Mouse (Mus musculus) limb, embryonic 10.5 days (tissue): ENCODE measurements around the gene 2410137M14Rik. TPM values are rescaled to one million over a fixed set of nuclear protein-coding genes. Genes with fewer than 3 reads are reported as not detected.
A peak's percentile ranks its signal among the peaks of the same experiment; 100 is the strongest.
"Not testable (repeated sequence)": the region's sequence is repeated elsewhere in the genome, so short reads cannot be mapped to it uniquely, and the experiment has no call there.

Source experiments
- DNase-seq: peaks from one replicate; pipeline ENCODE4 v3.0.0-alpha.2; 2017; ENCODE audit warnings: low spot score
- H3K27ac ChIP-seq: fragments of 300-500 bp; sonication (generic); 2 replicates; pipeline ENCODE4 v1.5.1; 2016; ENCODE audit warnings: mild to moderate bottlenecking
- H3K27me3 ChIP-seq: fragments of 300-500 bp; sonication (generic); 2 replicates; pipeline ENCODE4 v1.6.1; 2016; ENCODE audit warnings: low read depth, mild to moderate bottlenecking; ENCODE audit not compliant: poor library complexity, severe bottlenecking
- H3K36me3 ChIP-seq: fragments of 300-500 bp; sonication (generic); 2 replicates; pipeline ENCODE4 v1.6.1; 2016; ENCODE audit warnings: mild to moderate bottlenecking, moderate library complexity
- H3K4me1 ChIP-seq: fragments of 300-500 bp; sonication (generic); 2 replicates; pipeline ENCODE4 v1.6.1; 2016
- H3K4me3 ChIP-seq: fragments of 300-500 bp; sonication (generic); 2 replicates; pipeline ENCODE4 v1.5.1; 2016; ENCODE audit warnings: mild to moderate bottlenecking, moderate library complexity
- H3K9me3 ChIP-seq: fragments of 300-500 bp; sonication (generic); replicated peaks from 2 replicates; pipeline ENCODE4 v1.6.1; 2016; ENCODE audit warnings: mild to moderate bottlenecking
- WGBS: fragments of 180-500 bp; shearing (Covaris S2); methylation state at CpG from one replicate; pipeline ENCODE4 v1.1.7; 2016; 5-methylcytosine and 5-hydroxymethylcytosine counted together
- polyA plus RNA-seq: library from polyadenylated mRNA; unstranded; fragments of >200 nt; fragmentation: Nextera tagmentation; extraction: Ambion mirVana; gene quantifications from 2 replicates; pipeline ENCODE4 v1.2.1, GENCODE M21; 2016

The 2410137M14Rik gene
- polyA plus RNA-seq = not detected in 2 replicates

DNA sequence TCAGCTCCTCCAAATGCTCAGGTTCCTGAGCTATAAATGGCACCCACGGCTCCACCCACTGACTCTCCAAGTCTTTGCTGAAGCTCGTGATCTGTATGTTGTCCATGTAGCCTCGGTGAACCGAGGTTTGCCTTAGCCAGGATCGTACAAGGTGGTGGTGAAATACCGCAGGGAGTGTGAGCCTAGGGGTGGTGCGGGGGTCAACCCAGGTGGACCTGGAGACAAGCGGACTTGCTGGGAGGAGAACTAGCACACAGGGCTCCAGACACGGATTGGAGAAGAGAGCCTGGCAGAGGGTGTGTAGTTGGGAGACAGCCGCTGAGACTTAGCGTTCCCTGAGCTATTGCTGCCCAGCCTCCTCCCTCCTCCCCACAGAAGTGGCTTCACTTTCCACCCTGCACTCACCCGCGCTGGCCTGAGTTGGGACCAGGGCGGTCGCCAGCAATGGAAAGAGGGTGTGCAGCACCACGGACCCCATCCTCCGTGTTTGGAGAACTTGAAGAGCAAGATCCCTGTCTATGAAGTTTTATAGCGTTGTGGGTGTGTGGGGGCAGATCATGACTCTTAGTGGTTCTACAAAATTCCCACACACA is at the start of gene 2410137M14Rik:
TSS of gene 2410137M14Rik (minus strand) at position 17 of the 593 bp plus-strand sequence.
- peaks cover 21% of the 10 kb centered on the region for H3K4me1 ChIP-seq
- peak within 1 kb of the TSS; percentile 56 for H3K27ac ChIP-seq
- no peaks in the 10 kb centered on the region; the same call in 1 of the 2 replicates for H3K27me3 ChIP-seq
- DNase-seq = no peak
- H3K9me3 ChIP-seq = no peaks in the 10 kb centered on the region
- H3K4me3 ChIP-seq = peak within 1 kb of the TSS; percentile 39
- no peaks in the 10 kb centered on the region for H3K36me3 ChIP-seq
- WGBS = 13% methylated on average over 18 of the region's 18 CpGs

GRCm38 (mm10) chr17:37029162-37029561 is 48.1 kb upstream of the 2410137M14Rik start:
- H3K36me3 ChIP-seq = no peaks in the 10 kb centered on the region
- DNase-seq = no peak
- no peaks in the 10 kb centered on the region for H3K9me3 ChIP-seq
- no peaks in the 10 kb centered on the region for H3K27me3 ChIP-seq
- WGBS = 82% methylated on average over 8 of the region's 8 CpGs
- H3K4me3 ChIP-seq = peak overlapping the region; percentile 48
- H3K4me1 ChIP-seq = peaks cover 4% of the 10 kb centered on the region; the same call in 1 of the 2 replicates
- H3K27ac ChIP-seq = peak overlapping the region; percentile 92

DNA sequence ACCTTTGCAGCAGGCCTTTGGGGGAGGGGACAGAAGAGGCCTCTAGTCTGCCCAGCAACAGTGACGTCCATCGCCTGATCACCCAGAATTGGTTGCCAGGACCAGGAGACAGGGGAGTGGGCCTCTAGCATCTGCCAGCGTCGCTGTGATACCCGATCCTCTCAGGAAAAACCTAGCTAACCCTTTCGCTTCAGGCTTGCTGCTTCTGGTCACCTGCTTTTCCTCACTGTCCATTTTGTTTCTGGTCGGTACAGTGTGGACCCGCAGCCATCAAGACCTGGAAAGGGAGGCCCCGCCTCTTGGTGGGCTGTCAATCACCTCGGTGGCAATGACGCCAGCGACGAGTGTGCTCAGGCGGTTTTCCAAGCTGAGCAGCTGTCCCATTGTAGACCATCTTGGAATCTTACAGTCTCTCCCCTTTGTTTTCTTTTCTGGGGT is 47.7 kb upstream of the 2410137M14Rik start:
- Histone ChIP-seq H3K27ac (peak overlapping the region; percentile 92), H3K4me3 (peak overlapping the region; percentile 48), H3K9me3 (no peaks in the 10 kb centered on the region), H3K36me3 (no peaks in the 10 kb centered on the region), H3K4me1 (peaks cover 4% of the 10 kb centered on the region; the same call in 1 of the 2 replicates), H3K27me3 (no peaks in the 10 kb centered on the region)
- peak; percentile 95 for DNase-seq
- WGBS = 0% methylated on average over 14 of the region's 14 CpGs

- Histone ChIP-seq H3K27ac (peak overlapping the region; percentile 92), H3K27me3 (no peaks in the 10 kb centered on the region), H3K9me3 (no peaks in the 10 kb centered on the region), H3K4me3 (peak overlapping the region; percentile 48), H3K36me3 (no peaks in the 10 kb centered on the region), H3K4me1 (peaks cover 4% of the 10 kb centered on the region; the same call in 1 of the 2 replicates)
- DNase-seq = no peak
- 6% methylated on average over 10 of the region's 10 CpGs for WGBS
These were observed 47.2 kb upstream of the 2410137M14Rik start for GRCm38 (mm10) chr17:37028212-37028611.

DNA sequence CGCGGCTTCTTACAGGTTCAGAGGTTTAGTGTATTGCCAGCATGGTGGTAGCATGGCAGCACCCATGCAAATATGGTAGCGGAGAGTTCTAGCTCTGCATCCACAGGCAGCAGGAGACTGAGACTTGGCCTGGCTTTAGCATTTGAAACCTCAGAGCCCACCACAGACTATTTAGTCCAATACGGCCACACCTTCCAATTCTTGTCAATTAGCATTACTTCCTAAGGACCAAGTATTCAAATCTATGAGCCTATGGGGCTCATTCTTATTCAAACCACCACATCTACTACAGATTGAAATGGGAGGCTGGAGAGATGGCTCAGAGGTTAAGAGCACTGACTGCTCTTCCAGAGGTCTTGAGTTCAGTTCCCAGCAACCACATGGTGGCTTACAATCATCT is 46.4 kb upstream of the 2410137M14Rik start:
- Histone ChIP-seq H3K4me1 (peaks cover 4% of the 10 kb centered on the region; the same call in 1 of the 2 replicates), H3K9me3 (no peaks in the 10 kb centered on the region), H3K36me3 (no peaks in the 10 kb centered on the region), H3K4me3 (no peak overlapping the region), H3K27me3 (no peaks in the 10 kb centered on the region), H3K27ac (peak overlapping the region; percentile 92)
- no peak for DNase-seq
- WGBS = 91% methylated on average over 4 of the region's 4 CpGs

DNA sequence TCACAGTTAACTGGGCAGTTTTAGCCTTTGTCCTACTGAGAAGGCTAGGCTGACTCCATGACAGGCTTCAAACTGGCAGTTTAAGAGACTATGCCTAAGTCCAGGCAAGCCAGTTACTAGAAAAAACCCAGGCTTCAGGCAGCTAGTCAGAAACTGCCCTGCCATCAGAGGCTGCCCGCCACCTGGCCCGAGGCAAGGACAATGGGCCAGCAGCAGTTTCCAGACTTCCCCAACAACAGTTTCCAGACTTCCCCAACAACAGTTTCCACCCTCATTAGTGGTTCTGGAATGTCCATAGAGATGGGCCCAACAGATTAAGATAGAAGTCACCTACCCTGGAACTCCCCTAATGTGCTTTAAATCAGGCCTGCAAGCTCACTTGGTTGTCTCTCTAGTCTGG is 45.4 kb upstream of the 2410137M14Rik start:
- H3K36me3 ChIP-seq = no peaks in the 10 kb centered on the region
- no peak overlapping the region for H3K27ac ChIP-seq
- WGBS = 95% methylated on average over 2 of the region's 2 CpGs
- H3K9me3 ChIP-seq = no peaks in the 10 kb centered on the region
- H3K27me3 ChIP-seq = no peaks in the 10 kb centered on the region
- no peak for DNase-seq
- peaks cover 4% of the 10 kb centered on the region; the same call in 1 of the 2 replicates for H3K4me1 ChIP-seq
- no peak overlapping the region for H3K4me3 ChIP-seq

GRCm38 (mm10) chr17:37022628-37023576 is 41.9 kb upstream of the 2410137M14Rik start, which contains the start of gene Mog:
Mog (minus strand) TSS chr17:37023398.
- H3K4me3 ChIP-seq = no peak within 1 kb of the TSS
- WGBS = 71% methylated on average over 9 of the region's 9 CpGs
- no peaks in the 10 kb centered on the region for H3K4me1 ChIP-seq
- no peak within 1 kb of the TSS for H3K27ac ChIP-seq
- H3K36me3 ChIP-seq = no peaks in the 10 kb centered on the region
- no peaks in the 10 kb centered on the region for H3K9me3 ChIP-seq
- no peaks in the 10 kb centered on the region for H3K27me3 ChIP-seq
- DNase-seq = no peak

DNA sequence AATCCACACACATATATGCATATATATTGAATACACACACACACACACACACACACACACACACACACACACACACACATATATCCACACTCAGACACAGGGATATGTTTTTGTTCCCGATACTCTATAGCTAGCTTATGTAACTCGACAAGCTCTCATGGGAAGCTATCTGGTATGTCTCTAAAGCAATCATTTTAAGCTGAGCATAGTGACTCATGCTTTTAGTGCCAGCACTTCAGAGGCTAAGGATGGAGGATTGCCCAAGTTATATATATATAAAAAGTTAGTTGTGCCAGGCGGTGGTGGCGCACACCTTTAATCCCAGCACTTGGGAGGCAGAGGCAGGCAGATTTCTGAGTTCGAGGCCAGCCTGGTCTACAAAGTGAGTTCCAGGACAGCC is 38.2 kb upstream of the 2410137M14Rik start:
- not testable (repeated sequence) for H3K4me3 ChIP-seq, H3K36me3 ChIP-seq, H3K4me1 ChIP-seq, H3K9me3 ChIP-seq, H3K27ac ChIP-seq, DNase-seq, H3K27me3 ChIP-seq
- 97% methylated on average over 5 of the region's 5 CpGs for WGBS

- H3K4me3 ChIP-seq = no peak overlapping the region
- no peak for DNase-seq
- no peak overlapping the region for H3K27ac ChIP-seq
- H3K36me3 ChIP-seq = no peaks in the 10 kb centered on the region
- no peaks in the 10 kb centered on the region for H3K9me3 ChIP-seq
- WGBS = 88% methylated on average over 3 of the region's 3 CpGs
- H3K4me1 ChIP-seq = no peaks in the 10 kb centered on the region
- H3K27me3 ChIP-seq = no peaks in the 10 kb centered on the region
These were observed 37.3 kb upstream of the 2410137M14Rik start for GRCm38 (mm10) chr17:37018328-37018727.

- H3K27me3 ChIP-seq = no peaks in the 10 kb centered on the region
- no peak overlapping the region for H3K4me3 ChIP-seq
- no peaks in the 10 kb centered on the region for H3K4me1 ChIP-seq
- no peak overlapping the region for H3K27ac ChIP-seq
- H3K9me3 ChIP-seq = no peaks in the 10 kb centered on the region
- H3K36me3 ChIP-seq = peaks cover 4% of the 10 kb centered on the region
- DNase-seq = no peak
These were observed 35.3 kb upstream of the 2410137M14Rik start for GRCm38 (mm10) chr17:37016333-37016732.

GRCm38 (mm10) chr17:37012141-37012540 is 31.1 kb upstream of the 2410137M14Rik start:
- no peaks in the 10 kb centered on the region for H3K27me3 ChIP-seq
- H3K27ac ChIP-seq = no peak overlapping the region
- no peaks in the 10 kb centered on the region for H3K4me1 ChIP-seq
- H3K9me3 ChIP-seq = no peaks in the 10 kb centered on the region
- H3K4me3 ChIP-seq = no peak overlapping the region
- WGBS = 78% methylated on average over 5 of the region's 5 CpGs
- peaks cover 46% of the 10 kb centered on the region for H3K36me3 ChIP-seq
- no peak for DNase-seq

GRCm38 (mm10) chr17:37011719-37012118 is 30.7 kb upstream of the 2410137M14Rik start:
- no peak overlapping the region for H3K27ac ChIP-seq
- no peaks in the 10 kb centered on the region for H3K27me3 ChIP-seq
- H3K4me1 ChIP-seq = no peaks in the 10 kb centered on the region
- peaks cover 50% of the 10 kb centered on the region for H3K36me3 ChIP-seq
- WGBS = 90% methylated on average over 3 of the region's 3 CpGs
- no peak overlapping the region for H3K4me3 ChIP-seq
- no peak for DNase-seq
- no peaks in the 10 kb centered on the region for H3K9me3 ChIP-seq

GRCm38 (mm10) chr17:37009460-37010042 is 28.5 kb upstream of the 2410137M14Rik start:
- peaks cover 72% of the 10 kb centered on the region for H3K36me3 ChIP-seq
- no peak overlapping the region for H3K4me3 ChIP-seq
- H3K27ac ChIP-seq = no peak overlapping the region
- H3K9me3 ChIP-seq = no peaks in the 10 kb centered on the region
- H3K27me3 ChIP-seq = no peaks in the 10 kb centered on the region
- no peaks in the 10 kb centered on the region for H3K4me1 ChIP-seq
- DNase-seq = no peak
- WGBS = 94% methylated on average over 17 of the region's 17 CpGs
